Mouse (Mus musculus) midbrain, postnatal 0 days (tissue): ENCODE measurements around the gene Scpep1. TPM values are rescaled to one million over a fixed set of nuclear protein-coding genes. Genes with fewer than 3 reads are reported as not detected.

Experiments used
- ATAC-seq: fragments of 200-750 bp; cut with Nextera tagmentation; 2 replicates; pipeline ENCODE4 v1.8.0; 2017; ENCODE audit warnings: moderate number of reproducible peaks, mild to moderate bottlenecking, moderate TSS enrichment, moderate library complexity; ENCODE audit not compliant: low FRiP score
- DNase-seq: peaks from one replicate; pipeline ENCODE4 v3.0.0-alpha.2; 2015; ENCODE audit warnings: low spot score
- H3K27ac ChIP-seq: fragments of 300-500 bp; sonication (generic); 2 replicates; pipeline ENCODE4 v1.5.1; 2014; ENCODE audit warnings: low read depth, mild to moderate bottlenecking, low read length, mixed read lengths
- H3K27me3 ChIP-seq: fragments of 300-500 bp; sonication (generic); 2 replicates; pipeline ENCODE4 v1.6.1; 2014; ENCODE audit warnings: low read length, control low read depth, mixed read lengths; ENCODE audit not compliant: insufficient read depth
- H3K36me3 ChIP-seq: fragments of 300-500 bp; sonication (generic); 2 replicates; pipeline ENCODE4 v1.6.1; 2014; ENCODE audit warnings: low read length, control low read depth, mixed read lengths; ENCODE audit not compliant: insufficient read depth
- H3K4me1 ChIP-seq: fragments of 300-500 bp; sonication (generic); 2 replicates; pipeline ENCODE4 v1.6.1; 2014; ENCODE audit warnings: mild to moderate bottlenecking, control low read depth, antibody characterized with exemption, low read length, mixed read lengths; ENCODE audit not compliant: insufficient read depth
- H3K4me2 ChIP-seq: fragments of 300-500 bp; sonication (generic); 2 replicates; pipeline ENCODE4 v1.6.1; 2014; ENCODE audit warnings: low read depth, mild to moderate bottlenecking, low read length, mixed read lengths; ENCODE audit not compliant: poor library complexity, severe bottlenecking
- H3K4me3 ChIP-seq: fragments of 300-500 bp; sonication (generic); 2 replicates; pipeline ENCODE4 v1.5.1; 2014; ENCODE audit warnings: low read depth, mild to moderate bottlenecking, low read length, moderate library complexity
- H3K9ac ChIP-seq: fragments of 300-500 bp; sonication (generic); replicated peaks from 2 replicates; pipeline ENCODE4 v1.6.1; 2014; ENCODE audit warnings: mild to moderate bottlenecking, low read length, moderate library complexity, mixed read lengths; ENCODE audit not compliant: poor library complexity, severe bottlenecking
- H3K9me3 ChIP-seq: fragments of 300-500 bp; sonication (generic); 2 replicates; pipeline ENCODE4 v1.6.1; 2016; ENCODE audit warnings: low read length, control low read depth
- CTCF ChIP-seq: IDR thresholded peaks from 2 replicates; pipeline ENCODE4 v1.5.1; 2016; ENCODE audit warnings: antibody characterized with exemption, mild to moderate bottlenecking
- WGBS: fragments of 180-500 bp; shearing (Covaris S2); extraction: QIAGEN DNeasy Blood & Tissue Kit; methylation state at CpG from one replicate; pipeline ENCODE4 v1.1.7; 2014; 5-methylcytosine and 5-hydroxymethylcytosine counted together
- polyA plus RNA-seq: library from polyadenylated mRNA; unstranded; fragments of >200 nt; fragmentation: Nextera tagmentation; extraction: Ambion mirVana; gene quantifications from 2 replicates; pipeline ENCODE4 v1.2.1, GENCODE M21; 2015
- total RNA-seq: library from RNA; depleted of rRNA; stranded (reverse); fragments of >200 nt; gene quantifications from 2 replicates; pipeline ENCODE4 v1.2.3, GENCODE M21; 2014

Gene Scpep1
- total and polyA plus RNA-seq, 2 experiments from 2014 or later: 27.2 to 37.1 TPM

DNA sequence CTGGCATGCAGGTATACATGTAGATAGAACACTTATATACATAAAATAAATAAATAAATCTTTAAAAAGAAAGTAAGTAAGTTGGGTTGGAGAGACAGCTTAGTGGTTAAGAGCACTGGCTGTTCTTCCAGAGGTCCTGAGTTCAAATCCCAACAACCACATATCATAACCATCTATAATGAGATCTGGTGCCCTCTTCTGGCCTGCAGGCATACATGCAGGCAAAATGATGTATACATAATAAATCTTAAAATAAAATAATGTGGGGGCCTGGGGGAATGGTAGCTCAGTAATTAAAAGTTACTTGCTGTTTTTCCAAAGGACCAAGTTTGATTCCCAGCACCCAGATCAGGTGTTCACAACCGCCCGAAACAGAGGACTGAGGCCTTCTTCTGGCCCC is 16.5 kb downstream of the Scpep1 start:
- Histone ChIP-seq H3K9me3 (no peaks in the 10 kb centered on the region), H3K9ac (no peak overlapping the region), H3K4me1 (no peaks in the 10 kb centered on the region), H3K4me3 (no peak overlapping the region), H3K36me3 (peaks cover 33% of the 10 kb centered on the region), H3K4me2 (no peak overlapping the region), H3K27me3 (no peaks in the 10 kb centered on the region), H3K27ac (no peak overlapping the region)
- 0 out of 2 replicates have a peak, but pooled peaks have one; percentile 14 for TF ChIP-seq CTCF
- WGBS: 98% methylated on average over 2 of the region's 2 CpGs
- ATAC-seq (no peak), DNase-seq (no peak)

DNA sequence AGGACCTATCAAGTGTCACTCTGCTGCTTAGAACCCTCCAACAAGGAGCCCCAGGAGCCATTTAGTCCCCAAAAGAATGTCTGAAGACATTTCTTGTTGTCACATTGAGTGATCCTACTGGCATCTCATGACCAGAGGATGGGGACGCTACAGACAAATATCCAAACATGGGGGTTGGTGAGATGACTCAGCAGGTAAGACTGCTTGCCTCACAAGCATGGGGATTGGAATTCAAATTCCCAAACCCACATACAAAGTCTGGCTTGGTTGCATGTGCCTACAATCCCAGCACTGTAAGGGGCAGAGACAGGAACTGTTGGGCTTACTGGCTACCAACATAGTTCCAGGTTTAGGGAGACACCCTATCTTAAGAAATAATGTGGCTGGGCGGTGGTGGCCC is 17.4 kb downstream of the Scpep1 start:
- Histone ChIP-seq H3K4me3 (no peak overlapping the region), H3K27ac (no peak overlapping the region), H3K36me3 (peaks cover 41% of the 10 kb centered on the region), H3K4me1 (no peaks in the 10 kb centered on the region), H3K9ac (no peak overlapping the region), H3K4me2 (no peak overlapping the region), H3K9me3 (no peaks in the 10 kb centered on the region), H3K27me3 (no peaks in the 10 kb centered on the region)
- no peak for ATAC-seq
- DNase-seq: no peak
- WGBS: 98% methylated on average over 2 of the region's 2 CpGs
- no peak for TF ChIP-seq CTCF

DNA sequence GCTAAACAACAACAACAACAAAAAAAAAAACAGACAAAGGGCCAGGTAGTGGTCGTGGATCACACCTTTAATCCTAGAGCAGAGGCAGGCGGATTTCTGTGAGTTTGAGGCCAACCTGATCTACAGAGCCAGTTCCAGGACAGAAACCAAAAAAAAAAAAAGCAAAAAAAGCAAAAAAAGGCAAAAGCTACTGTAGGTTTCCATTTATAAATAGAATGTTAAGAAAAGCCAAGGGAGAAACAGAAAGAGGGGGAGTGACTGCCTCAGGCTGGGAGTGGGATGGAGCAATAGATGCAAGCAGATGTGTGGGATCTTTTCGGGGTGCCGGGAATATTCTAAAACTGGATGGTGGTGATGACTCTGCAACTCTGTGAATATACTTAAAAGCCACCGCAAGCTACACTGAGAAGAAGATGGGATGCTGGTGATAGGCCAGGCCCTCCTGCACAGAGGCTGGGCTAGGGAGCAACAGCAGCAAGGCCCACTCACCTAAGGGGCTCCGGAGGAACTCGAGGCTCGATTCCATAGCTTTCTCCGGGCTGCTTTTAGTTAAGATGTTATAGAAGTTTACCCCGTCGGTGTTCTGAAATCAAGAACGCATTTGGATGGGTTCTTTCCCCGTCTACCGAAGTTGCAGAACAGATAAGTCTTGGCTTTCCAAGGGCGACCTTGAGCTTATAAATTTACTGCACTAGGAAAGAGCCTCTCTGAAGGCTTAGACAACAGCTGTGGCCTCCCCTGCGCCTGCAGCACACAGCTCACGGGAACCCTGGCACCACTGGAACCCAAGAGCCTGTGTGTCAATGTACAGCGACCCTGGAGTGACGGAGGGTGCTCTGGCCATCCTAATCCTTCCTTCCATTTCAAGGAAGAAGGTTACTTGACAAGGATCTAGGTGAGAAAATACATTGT is 20.9 kb downstream of the Scpep1 start:
- no peak for TF ChIP-seq CTCF
- H3K36me3 ChIP-seq: peaks cover 38% of the 10 kb centered on the region
- 93% methylated on average over 19 of the region's 19 CpGs for WGBS
- H3K9ac ChIP-seq: no peak overlapping the region
- no peak for ATAC-seq
- no peaks in the 10 kb centered on the region for H3K27me3 ChIP-seq
- H3K4me3 ChIP-seq: no peak overlapping the region
- H3K4me2 ChIP-seq: no peak overlapping the region
- no peaks in the 10 kb centered on the region for H3K4me1 ChIP-seq
- DNase-seq: no peak
- no peak overlapping the region for H3K27ac ChIP-seq
- no peaks in the 10 kb centered on the region for H3K9me3 ChIP-seq

DNA sequence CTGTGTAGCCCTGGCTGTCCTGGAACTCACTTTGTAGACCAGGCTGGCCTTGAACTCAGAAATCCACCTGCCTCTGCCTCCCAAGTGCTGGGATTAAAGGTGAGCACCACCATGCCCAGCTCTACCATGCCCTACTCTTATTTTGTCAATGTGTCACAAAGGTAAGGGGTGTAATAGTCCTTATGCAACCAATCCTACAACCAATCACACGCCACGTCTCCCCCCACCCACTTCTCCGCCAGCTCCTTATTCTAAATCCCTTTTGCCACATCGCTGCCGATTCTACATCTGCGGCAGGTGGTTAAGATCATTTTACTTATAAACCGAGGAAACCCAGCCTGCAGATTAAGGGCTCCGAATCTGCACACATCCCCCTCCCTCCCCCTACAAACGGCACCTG is 22.2 kb downstream of the Scpep1 start:
- H3K4me1 ChIP-seq: no peaks in the 10 kb centered on the region
- H3K4me3 ChIP-seq: no peak overlapping the region
- H3K27me3 ChIP-seq: no peaks in the 10 kb centered on the region
- 91% methylated on average over 9 of the region's 9 CpGs for WGBS
- no peak overlapping the region for H3K4me2 ChIP-seq
- DNase-seq (no peak), ATAC-seq (no peak)
- H3K9me3 ChIP-seq: no peaks in the 10 kb centered on the region
- H3K9ac ChIP-seq: no peak overlapping the region
- peaks cover 47% of the 10 kb centered on the region for H3K36me3 ChIP-seq
- no peak overlapping the region for H3K27ac ChIP-seq
- TF ChIP-seq CTCF: no peak

DNA sequence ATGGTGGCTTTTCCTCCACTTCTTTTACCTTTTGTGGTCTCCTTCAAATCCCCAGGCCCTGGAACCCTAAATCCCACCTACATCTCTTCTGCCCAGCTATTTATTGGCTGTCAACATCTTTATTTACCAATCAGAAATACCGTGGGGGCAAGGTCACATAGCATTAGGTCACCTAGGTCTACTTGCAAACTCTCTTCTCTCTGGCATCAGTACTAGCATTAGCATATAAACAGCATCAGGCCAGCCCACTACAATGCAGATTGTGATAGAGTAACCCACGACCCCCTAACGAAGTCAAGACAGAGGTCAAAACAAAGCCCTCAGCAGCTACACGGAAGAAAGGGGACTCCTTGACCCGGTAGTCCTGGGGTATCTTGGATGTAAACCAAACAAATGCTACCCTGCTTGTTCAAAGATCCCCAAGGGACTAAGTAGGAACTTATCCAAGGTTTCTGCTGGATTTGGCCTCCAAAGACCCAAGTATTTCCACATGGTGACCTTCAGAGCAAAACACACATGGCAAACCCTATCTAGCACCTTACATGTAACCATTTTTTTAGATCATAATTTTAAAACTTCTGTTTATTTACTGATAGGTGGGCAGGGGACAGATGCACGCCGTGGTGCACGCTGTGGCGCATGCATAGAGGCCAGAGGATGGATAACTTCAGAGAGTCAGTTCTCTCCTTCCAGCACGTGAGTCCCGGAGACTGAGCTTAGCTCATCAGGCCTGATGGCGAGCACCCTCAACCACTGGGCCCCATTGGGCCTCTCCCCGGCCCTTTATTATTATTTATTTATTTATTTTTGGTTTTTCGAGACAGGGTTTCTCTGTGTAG is 23.4 kb downstream of the Scpep1 start:
- DNase-seq (no peak), ATAC-seq (no peak)
- H3K9ac ChIP-seq: no peak overlapping the region
- H3K27ac ChIP-seq: no peak overlapping the region
- H3K4me1 ChIP-seq: no peaks in the 10 kb centered on the region
- no peak for TF ChIP-seq CTCF
- no peak overlapping the region for H3K4me2 ChIP-seq
- peaks cover 47% of the 10 kb centered on the region for H3K36me3 ChIP-seq
- H3K9me3 ChIP-seq: no peaks in the 10 kb centered on the region
- no peaks in the 10 kb centered on the region for H3K27me3 ChIP-seq
- H3K4me3 ChIP-seq: no peak overlapping the region
- WGBS: 82% methylated on average over 14 of the region's 14 CpGs

DNA sequence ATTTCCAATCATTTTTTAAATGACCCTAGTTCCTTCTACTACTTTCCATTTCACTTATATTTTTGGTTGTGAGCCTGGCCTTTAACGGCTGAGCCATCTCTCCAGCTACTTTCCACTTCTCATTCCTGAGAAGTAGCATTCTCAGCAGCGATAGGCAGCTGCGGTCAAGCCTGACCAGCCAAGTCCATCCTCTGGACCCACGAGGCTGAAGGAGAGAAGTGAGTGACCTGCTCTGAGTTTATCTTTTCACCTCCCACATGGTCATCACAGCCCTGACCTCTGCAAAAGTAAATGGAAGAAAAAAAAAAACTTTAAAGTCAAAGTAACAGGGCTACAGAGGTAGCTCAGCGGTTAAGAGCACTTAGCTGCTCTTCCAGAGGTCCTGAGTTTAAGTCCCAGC is 28.7 kb downstream of the Scpep1 start:
- ATAC-seq (no peak), DNase-seq (no peak)
- Histone ChIP-seq H3K4me1 (no peaks in the 10 kb centered on the region), H3K36me3 (peaks cover 32% of the 10 kb centered on the region), H3K4me3 (no peak overlapping the region), H3K27me3 (no peaks in the 10 kb centered on the region), H3K9me3 (no peaks in the 10 kb centered on the region), H3K9ac (no peak overlapping the region), H3K27ac (no peak overlapping the region), H3K4me2 (no peak overlapping the region)
- TF ChIP-seq CTCF: no peak
- WGBS: 93% methylated on average over 5 of the region's 5 CpGs
